Mouse (Mus musculus): ENCODE measurements around the gene Map3k3.

GRCm38 (mm10) chr11:106098223-106098622 lies 13.8 kb downstream of the Map3k3 start:
- TF ChIP-seq POLR2A (IDR thresholded peaks at IDR 0.05; ENCODE audit: extremely low read depth, insufficient read depth, low read length) (no peak), CTCF (IDR thresholded peaks at IDR 0.05; ENCODE audit: low read depth, low read length) (no peak)
